Mouse (Mus musculus) embryonic facial prominence, embryonic 11.5 days (tissue): ENCODE results near the gene Echs1. TPM values are rescaled to one million over a fixed set of nuclear protein-coding genes. Genes with fewer than 3 reads are reported as not detected.

Source experiments
- ATAC-seq: fragments of 200-750 bp; cut with Nextera tagmentation; replicated peaks from 2 replicates; pipeline ENCODE4 v1.8.0; 2017; ENCODE audit warnings: low read depth; ENCODE audit not compliant: insufficient number of reproducible peaks, low FRiP score, low TSS enrichment
- DNase-seq: peaks from one replicate; pipeline ENCODE4 v3.0.0-alpha.2; 2015; ENCODE audit warnings: low spot score
- H3K27ac ChIP-seq: fragments of 300-500 bp; sonication (generic); replicated peaks from 2 replicates; pipeline ENCODE4 v1.5.1; 2014; ENCODE audit warnings: mild to moderate bottlenecking, low read depth, low read length, control low read depth
- H3K27me3 ChIP-seq: fragments of 300-500 bp; sonication (generic); 2 replicates; pipeline ENCODE4 v1.6.1; 2014; ENCODE audit warnings: mild to moderate bottlenecking, low read length, moderate library complexity, mixed read lengths; ENCODE audit not compliant: control insufficient read depth, insufficient read depth
- H3K36me3 ChIP-seq: fragments of 300-500 bp; sonication (generic); replicated peaks from 2 replicates; pipeline ENCODE4 v1.6.1; 2014; ENCODE audit warnings: low read depth, mild to moderate bottlenecking, low read length, moderate library complexity, mixed read lengths; ENCODE audit not compliant: control insufficient read depth, insufficient read depth
- H3K4me1 ChIP-seq: fragments of 300-500 bp; sonication (generic); 2 replicates; pipeline ENCODE4 v1.6.1; 2014; ENCODE audit warnings: low read length, mixed read lengths; ENCODE audit not compliant: control insufficient read depth, insufficient read depth
- H3K4me2 ChIP-seq: fragments of 300-500 bp; sonication (generic); 2 replicates; pipeline ENCODE4 v1.6.1; 2014; ENCODE audit warnings: low read depth, mild to moderate bottlenecking, control low read depth, low read length, moderate library complexity
- H3K4me3 ChIP-seq: fragments of 300-500 bp; sonication (generic); 2 replicates; pipeline ENCODE4 v1.5.1; 2014; ENCODE audit warnings: low read depth, low read length, control low read depth
- H3K9ac ChIP-seq: fragments of 300-500 bp; sonication (generic); replicated peaks from 2 replicates; pipeline ENCODE4 v1.6.1; 2014; ENCODE audit warnings: mild to moderate bottlenecking, control low read depth, low read length
- H3K9me3 ChIP-seq: fragments of 300-500 bp; sonication (generic); replicated peaks from 2 replicates; pipeline ENCODE4 v1.6.1; 2016; ENCODE audit warnings: mild to moderate bottlenecking, low read length, inconsistent platforms, mixed read lengths; ENCODE audit not compliant: control insufficient read depth
- WGBS: fragments of 180-500 bp; shearing (Covaris S2); extraction: QIAGEN DNeasy Blood & Tissue Kit; methylation state at CpG from one replicate; pipeline ENCODE4 v1.1.7; 2014; 5-methylcytosine and 5-hydroxymethylcytosine counted together
- polyA plus RNA-seq: library from polyadenylated mRNA; unstranded; fragments of >200 nt; fragmentation: Nextera tagmentation; extraction: Ambion mirVana; gene quantifications from 2 replicates; pipeline ENCODE4 v1.2.1, GENCODE M21; 2014

The Echs1 gene
- 211 and 221 TPM in 2 replicates for polyA plus RNA-seq

- Histone ChIP-seq H3K4me3 (peak within 1 kb of the TSS; percentile 57), H3K9me3 (no peaks in the 10 kb centered on the region), H3K4me2 (peak within 1 kb of the TSS; percentile 67), H3K9ac (peak within 1 kb of the TSS; percentile 74), H3K36me3 (no peaks in the 10 kb centered on the region), H3K27me3 (no peaks in the 10 kb centered on the region), H3K27ac (peak within 1 kb of the TSS; percentile 36), H3K4me1 (no peaks in the 10 kb centered on the region)
- WGBS = 4% methylated on average over 28 of the region's 28 CpGs
- ATAC-seq (peak; percentile 94), DNase-seq (peak; percentile 89)
Measured at GRCm38 (mm10) chr7:140116329-140117054, at the start of gene Echs1. TSS of gene Echs1 (minus strand) at chr7:140116476.

- H3K4me2 ChIP-seq = no peak within 1 kb of the TSS
- H3K27ac ChIP-seq = no peak within 1 kb of the TSS
- ATAC-seq = no peak
- no peaks in the 10 kb centered on the region for H3K27me3 ChIP-seq
- H3K4me3 ChIP-seq = no peak within 1 kb of the TSS
- no peaks in the 10 kb centered on the region for H3K36me3 ChIP-seq
- no peak within 1 kb of the TSS for H3K9ac ChIP-seq
- H3K9me3 ChIP-seq = no peaks in the 10 kb centered on the region
- no peak for DNase-seq
- no peaks in the 10 kb centered on the region for H3K4me1 ChIP-seq
- 80% methylated on average over 7 of the region's 7 CpGs for WGBS
Measured at GRCm38 (mm10) chr7:140164664-140165063, 48.4 kb upstream of the Echs1 start, which contains the start of gene Olfr522. TSS of gene Olfr522 (minus strand) at chr7:140164764.

- ATAC-seq = no peak
- no peaks in the 10 kb centered on the region for H3K9me3 ChIP-seq
- WGBS = 74% methylated on average over 3 of the region's 3 CpGs
Measured at GRCm38 (mm10) chr7:140160363-140160762, 44.1 kb upstream of the Echs1 start.

GRCm38 (mm10) chr7:140154218-140154927 is 38.1 kb upstream of the Echs1 start, which contains the start of gene Sprn:
TSS of gene Sprn (minus strand) at chr7:140154877.
- peak; percentile 9 for DNase-seq
- Histone ChIP-seq H3K27me3 (peaks cover 15% of the 10 kb centered on the region), H3K27ac (no peak within 1 kb of the TSS)

More at GRCm38 (mm10) chr7:140160363-140160762, 44.1 kb upstream of the Echs1 start:
- Histone ChIP-seq H3K4me2 (no peak overlapping the region), H3K9ac (no peak overlapping the region), H3K36me3 (no peaks in the 10 kb centered on the region), H3K27ac (no peak overlapping the region), H3K4me1 (no peaks in the 10 kb centered on the region), H3K4me3 (no peak overlapping the region), H3K27me3 (no peaks in the 10 kb centered on the region)
- DNase-seq = no peak

GRCm38 (mm10) chr7:140153829-140154217 is 37.5 kb upstream of the Echs1 start:
- Histone ChIP-seq H3K4me3 (peak overlapping the region; percentile 24; the same call in 1 of the 2 replicates), H3K9ac (no peak overlapping the region), H3K27ac (no peak overlapping the region), H3K9me3 (no peaks in the 10 kb centered on the region), H3K36me3 (no peaks in the 10 kb centered on the region), H3K4me1 (peaks cover 2% of the 10 kb centered on the region), H3K4me2 (peak overlapping the region; percentile 50), H3K27me3 (peaks cover 15% of the 10 kb centered on the region)
- ATAC-seq (no peak), DNase-seq (no peak)
- WGBS = 10% methylated on average over 4 of the region's 4 CpGs

More at GRCm38 (mm10) chr7:140154218-140154927, 38.1 kb upstream of the Echs1 start, which contains the start of gene Sprn:
- Histone ChIP-seq H3K4me3 (peak within 1 kb of the TSS; percentile 24), H3K4me1 (peaks cover 2% of the 10 kb centered on the region), H3K4me2 (peak within 1 kb of the TSS; percentile 46), H3K9me3 (no peaks in the 10 kb centered on the region), H3K9ac (peak within 1 kb of the TSS; percentile 48; the same call in 1 of the 2 replicates), H3K36me3 (no peaks in the 10 kb centered on the region)
- peak; percentile 42; the same call in 1 of the 2 replicates for ATAC-seq
- 1% methylated on average over 28 of the region's 28 CpGs for WGBS

- Histone ChIP-seq H3K4me1 (peaks cover 2% of the 10 kb centered on the region), H3K27ac (no peak overlapping the region), H3K27me3 (peaks cover 15% of the 10 kb centered on the region), H3K36me3 (no peaks in the 10 kb centered on the region), H3K9ac (peak overlapping the region; percentile 47; the same call in 1 of the 2 replicates), H3K4me2 (peak overlapping the region; percentile 50), H3K4me3 (0 out of 2 replicates have a peak overlapping the region, but pooled peaks have one; percentile 17), H3K9me3 (no peaks in the 10 kb centered on the region)
- ATAC-seq (no peak), DNase-seq (peak; percentile 14)
- WGBS = 6% methylated on average over 28 of the region's 28 CpGs
Measured at GRCm38 (mm10) chr7:140153383-140153782, 37.1 kb upstream of the Echs1 start.

GRCm38 (mm10) chr7:140144550-140144949 is 28.3 kb upstream of the Echs1 start:
- no peaks in the 10 kb centered on the region for H3K36me3 ChIP-seq
- H3K4me3 ChIP-seq = no peak overlapping the region
- H3K27me3 ChIP-seq = no peaks in the 10 kb centered on the region
- no peaks in the 10 kb centered on the region for H3K4me1 ChIP-seq
- no peak overlapping the region for H3K4me2 ChIP-seq
- no peak for ATAC-seq
- H3K9me3 ChIP-seq = no peaks in the 10 kb centered on the region
- WGBS = 79% methylated on average over 4 of the region's 4 CpGs
- H3K9ac ChIP-seq = no peak overlapping the region
- DNase-seq = no peak
- H3K27ac ChIP-seq = no peak overlapping the region
